Mouse (Mus musculus) midbrain, embryonic 16.5 days (tissue): ENCODE data around the gene Ehd2. TPM values are rescaled to one million over a fixed set of nuclear protein-coding genes. Genes with fewer than 3 reads are reported as not detected.
A peak's percentile ranks its signal among the peaks of the same experiment; 100 is the strongest.

Source experiments
- ATAC-seq: fragments of 200-750 bp; cut with Nextera tagmentation; 2 replicates; pipeline ENCODE4 v1.8.0; 2017; ENCODE audit warnings: moderate TSS enrichment
- H3K27ac ChIP-seq: fragments of 300-500 bp; sonication (generic); 2 replicates; pipeline ENCODE4 v1.5.1; 2014; ENCODE audit warnings: mild to moderate bottlenecking, low read length, mixed read lengths
- H3K27me3 ChIP-seq: fragments of 300-500 bp; sonication (generic); 2 replicates; pipeline ENCODE4 v1.6.1; 2014; ENCODE audit warnings: low read depth, low read length, mixed read lengths; ENCODE audit not compliant: control insufficient read depth, insufficient read depth
- H3K36me3 ChIP-seq: fragments of 300-500 bp; sonication (generic); 2 replicates; pipeline ENCODE4 v1.6.1; 2014; ENCODE audit warnings: mild to moderate bottlenecking, low read length, moderate library complexity, mixed read lengths; ENCODE audit not compliant: control insufficient read depth, insufficient read depth
- H3K4me1 ChIP-seq: fragments of 300-500 bp; sonication (generic); 2 replicates; pipeline ENCODE4 v1.6.1; 2014; ENCODE audit warnings: mild to moderate bottlenecking, low read length, mixed read lengths; ENCODE audit not compliant: control insufficient read depth, insufficient read depth
- H3K4me2 ChIP-seq: fragments of 300-500 bp; sonication (generic); 2 replicates; pipeline ENCODE4 v1.6.1; 2014; ENCODE audit warnings: mild to moderate bottlenecking, low read length, mixed read lengths
- H3K4me3 ChIP-seq: fragments of 300-500 bp; sonication (generic); 2 replicates; pipeline ENCODE4 v1.5.1; 2014; ENCODE audit warnings: low read depth, mild to moderate bottlenecking, low read length, moderate library complexity, mixed read lengths
- H3K9ac ChIP-seq: fragments of 300-500 bp; sonication (generic); 2 replicates; pipeline ENCODE4 v1.6.1; 2014; ENCODE audit warnings: low read depth, low read length, mixed read lengths
- H3K9me3 ChIP-seq: fragments of 300-500 bp; sonication (generic); replicated peaks from 2 replicates; pipeline ENCODE4 v1.6.1; 2014; ENCODE audit warnings: mild to moderate bottlenecking, low read length, mixed read lengths; ENCODE audit not compliant: control insufficient read depth, poor library complexity, severe bottlenecking
- WGBS: fragments of 180-500 bp; shearing (Covaris S2); extraction: QIAGEN DNeasy Blood & Tissue Kit; methylation state at CpG from one replicate; pipeline ENCODE4 v1.1.7; 2014; 5-methylcytosine and 5-hydroxymethylcytosine counted together
- polyA plus RNA-seq: library from polyadenylated mRNA; unstranded; fragments of >200 nt; fragmentation: Nextera tagmentation; extraction: Ambion mirVana; gene quantifications from 2 replicates; pipeline ENCODE4 v1.2.1, GENCODE M21; 2015

Ehd2 gene
- polyA plus RNA-seq, 1 experiment from 2014 or later: 4.9 TPM

- H3K9me3 ChIP-seq: no peaks in the 10 kb centered on the region
- H3K4me2 ChIP-seq: peak overlapping the region; percentile 39
- no peaks in the 10 kb centered on the region for H3K4me1 ChIP-seq
- no peaks in the 10 kb centered on the region for H3K27me3 ChIP-seq
- H3K27ac ChIP-seq: no peak overlapping the region
- peak overlapping the region; percentile 17 for H3K4me3 ChIP-seq
- H3K9ac ChIP-seq: no peak overlapping the region
- ATAC-seq: no peak; the same call in 1 of the 2 replicates
- WGBS: 8% methylated on average over 18 of the region's 21 CpGs
- no peaks in the 10 kb centered on the region for H3K36me3 ChIP-seq
Observed at GRCm38 (mm10) chr7:15954978-15955443, 12.4 kb downstream of the Ehd2 start.

DNA sequence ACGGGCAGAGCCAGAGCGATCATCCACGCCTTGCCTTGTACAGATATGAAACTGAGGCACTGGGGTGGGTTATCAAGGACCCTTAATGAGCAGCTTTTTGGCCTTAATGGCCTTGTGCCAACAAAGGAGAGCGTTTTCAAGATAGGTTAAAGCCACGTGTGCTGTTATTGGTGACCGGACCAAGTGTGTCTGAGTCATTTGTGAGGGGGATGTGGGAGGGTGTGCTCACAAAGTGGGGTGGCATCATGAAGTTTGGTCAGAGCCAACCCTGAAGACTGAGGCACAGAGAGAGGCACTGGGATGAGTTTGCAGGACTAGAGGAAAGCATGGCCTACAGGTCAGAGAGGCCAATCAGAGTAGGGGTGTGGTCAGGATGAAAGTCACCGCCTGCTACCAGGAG, 12.9 kb downstream of the Ehd2 start:
- no peaks in the 10 kb centered on the region for H3K4me1 ChIP-seq
- H3K27ac ChIP-seq: no peak overlapping the region
- no peak overlapping the region for H3K4me3 ChIP-seq
- no peak for ATAC-seq
- no peaks in the 10 kb centered on the region for H3K36me3 ChIP-seq
- H3K4me2 ChIP-seq: no peak overlapping the region
- 91% methylated on average over 7 of the region's 7 CpGs for WGBS
- H3K27me3 ChIP-seq: no peaks in the 10 kb centered on the region
- no peak overlapping the region for H3K9ac ChIP-seq
- no peaks in the 10 kb centered on the region for H3K9me3 ChIP-seq

DNA sequence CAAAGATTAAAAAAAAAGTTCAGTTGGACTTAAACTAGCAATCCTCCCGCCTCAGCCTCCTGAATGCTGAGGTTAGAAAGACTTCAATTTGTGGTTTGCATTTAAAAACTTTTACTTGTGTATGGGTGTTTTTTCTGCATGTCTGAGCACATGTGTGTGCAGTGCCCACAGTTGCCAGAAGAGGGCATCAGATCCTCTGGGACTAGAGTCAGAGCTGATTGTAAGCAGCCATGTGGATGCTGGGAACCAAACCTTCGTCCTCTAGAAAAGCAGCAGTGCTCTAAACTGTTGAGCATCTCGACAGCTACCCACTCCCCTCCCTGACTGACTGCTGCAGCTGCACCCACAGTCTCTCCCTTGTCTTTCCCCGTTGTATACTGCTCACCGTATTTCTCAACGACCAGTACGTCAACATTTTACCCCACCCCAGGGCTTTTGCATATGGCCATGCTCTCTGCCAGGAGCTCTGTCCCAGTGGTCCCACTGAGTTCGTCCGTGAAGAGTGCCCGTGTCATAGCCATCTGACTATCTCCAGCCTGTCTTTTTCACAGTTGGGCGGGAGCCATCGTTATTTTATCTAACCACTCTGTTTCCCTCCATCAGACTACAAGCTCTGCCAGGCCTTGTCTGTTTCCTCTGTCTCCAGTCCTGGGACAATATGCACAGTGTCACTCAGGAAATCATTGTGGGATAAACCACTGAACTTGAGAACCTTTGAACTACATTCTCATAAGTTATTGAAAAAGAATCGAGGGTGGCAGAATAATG, 13.9 kb downstream of the Ehd2 start:
- WGBS: 94% methylated on average over 13 of the region's 13 CpGs
- no peak for ATAC-seq

DNA sequence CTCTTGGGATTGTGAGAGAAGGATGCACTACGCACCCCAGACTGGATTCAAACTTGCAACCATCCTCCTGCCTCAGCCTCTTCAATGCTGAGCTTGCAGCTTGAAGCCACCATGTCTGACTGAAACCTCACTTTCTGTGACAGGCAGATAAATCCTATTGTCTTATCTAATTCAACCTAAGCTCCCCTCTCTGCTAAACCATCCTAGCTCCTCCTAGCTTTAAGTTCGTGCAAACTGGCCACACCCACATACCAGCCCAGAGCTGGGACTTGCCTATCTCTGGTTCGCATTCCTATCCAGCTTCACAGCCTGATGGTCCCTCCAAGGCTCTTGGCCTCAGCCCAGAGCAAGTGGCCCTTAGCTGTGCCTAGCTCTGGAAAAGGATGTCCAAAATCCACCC, 15.0 kb downstream of the Ehd2 start:
- ATAC-seq: no peak
- no peaks in the 10 kb centered on the region for H3K4me1 ChIP-seq
- H3K27ac ChIP-seq: no peak overlapping the region
- no peak overlapping the region for H3K4me2 ChIP-seq
- 78% methylated on average over 3 of the region's 3 CpGs for WGBS
- no peaks in the 10 kb centered on the region for H3K27me3 ChIP-seq
- no peak overlapping the region for H3K9ac ChIP-seq
- no peaks in the 10 kb centered on the region for H3K36me3 ChIP-seq
- H3K4me3 ChIP-seq: no peak overlapping the region
- no peaks in the 10 kb centered on the region for H3K9me3 ChIP-seq

More for the DNA sequence above, 13.9 kb downstream of the Ehd2 start:
- H3K9ac ChIP-seq: no peak overlapping the region
- no peak overlapping the region for H3K4me3 ChIP-seq
- no peaks in the 10 kb centered on the region for H3K36me3 ChIP-seq
- no peaks in the 10 kb centered on the region for H3K9me3 ChIP-seq
- H3K27ac ChIP-seq: no peak overlapping the region
- H3K27me3 ChIP-seq: no peaks in the 10 kb centered on the region
- no peaks in the 10 kb centered on the region for H3K4me1 ChIP-seq
- no peak overlapping the region for H3K4me2 ChIP-seq

GRCm38 (mm10) chr7:15950008-15950407, 17.4 kb downstream of the Ehd2 start:
- Histone ChIP-seq H3K36me3 (no peaks in the 10 kb centered on the region), H3K4me1 (peaks cover 6% of the 10 kb centered on the region), H3K27ac (no peak overlapping the region), H3K27me3 (no peaks in the 10 kb centered on the region), H3K4me3 (no peak overlapping the region), H3K4me2 (no peak overlapping the region), H3K9ac (no peak overlapping the region), H3K9me3 (no peaks in the 10 kb centered on the region)
- 87% methylated on average over 15 of the region's 15 CpGs for WGBS
- no peak for ATAC-seq

GRCm38 (mm10) chr7:15949216-15949790, 18.1 kb downstream of the Ehd2 start:
- no peak for ATAC-seq
- 87% methylated on average over 7 of the region's 7 CpGs for WGBS
- Histone ChIP-seq H3K36me3 (0 out of 2 replicates have a peak, but pooled peaks cover under 1% of the 10 kb centered on the region), H3K9me3 (no peaks in the 10 kb centered on the region), H3K4me1 (peaks cover 13% of the 10 kb centered on the region), H3K27me3 (no peaks in the 10 kb centered on the region), H3K4me2 (no peak overlapping the region), H3K4me3 (no peak overlapping the region), H3K9ac (no peak overlapping the region), H3K27ac (no peak overlapping the region)

GRCm38 (mm10) chr7:15948381-15948941, 18.9 kb downstream of the Ehd2 start:
- H3K4me1 ChIP-seq: peaks cover 16% of the 10 kb centered on the region
- H3K27me3 ChIP-seq: no peaks in the 10 kb centered on the region
- peak overlapping the region; percentile 38; the same call in 1 of the 2 replicates for H3K9ac ChIP-seq
- H3K9me3 ChIP-seq: no peaks in the 10 kb centered on the region
- 0 out of 2 replicates have a peak overlapping the region, but pooled peaks have one; percentile 3 for H3K4me3 ChIP-seq
- H3K27ac ChIP-seq: no peak overlapping the region
- peak overlapping the region; percentile 46 for H3K4me2 ChIP-seq
- ATAC-seq: no peak
- 5% methylated on average over 23 of the region's 23 CpGs for WGBS
- 0 out of 2 replicates have a peak, but pooled peaks cover 3% of the 10 kb centered on the region for H3K36me3 ChIP-seq

DNA sequence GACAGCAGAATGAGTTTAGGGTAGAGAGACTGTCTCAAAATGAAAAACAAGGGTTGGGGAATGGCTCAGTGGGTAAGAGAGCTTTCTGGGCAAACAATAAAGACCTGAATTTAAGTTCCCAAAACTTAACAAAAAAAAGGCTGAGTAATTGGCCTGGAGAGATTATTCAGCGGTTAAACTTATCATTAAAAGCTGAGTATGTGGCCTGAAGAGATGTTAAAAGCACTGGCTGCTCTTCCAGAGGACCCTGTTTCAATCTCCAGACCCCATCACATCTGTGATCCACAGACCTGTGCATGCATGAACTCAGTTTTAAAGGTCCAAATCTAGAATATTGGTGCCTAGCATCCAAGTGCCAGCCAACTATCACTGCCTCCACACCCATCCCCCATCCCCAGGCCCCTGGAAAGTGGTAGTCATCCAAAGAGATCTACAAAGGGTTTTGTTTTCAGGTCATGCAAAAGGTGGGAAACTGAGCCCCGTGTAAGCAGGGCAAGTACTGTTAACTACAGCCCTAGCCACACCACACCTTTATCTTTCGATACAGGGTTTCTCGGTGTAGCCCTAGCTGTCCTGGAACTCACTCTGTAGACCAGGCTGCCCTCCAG, 19.6 kb downstream of the Ehd2 start:
- Histone ChIP-seq H3K27ac (no peak overlapping the region), H3K4me2 (no peak overlapping the region), H3K27me3 (no peaks in the 10 kb centered on the region), H3K9me3 (no peaks in the 10 kb centered on the region), H3K36me3 (peaks cover 4% of the 10 kb centered on the region), H3K4me1 (peaks cover 16% of the 10 kb centered on the region), H3K4me3 (no peak overlapping the region), H3K9ac (no peak overlapping the region)
- WGBS: 50% methylated on average over 4 of the region's 4 CpGs
- ATAC-seq: no peak
